Mouse (Mus musculus) heart, embryonic 11.5 days (tissue): ENCODE data around the gene Rai2. TPM values are rescaled to one million over a fixed set of nuclear protein-coding genes. Genes with fewer than 3 reads are reported as not detected.
"Not testable (repeated sequence)": the region's sequence is repeated elsewhere in the genome, so short reads cannot be mapped to it uniquely, and the experiment has no call there.

ENCODE experiments used
- ATAC-seq: fragments of 200-750 bp; cut with Nextera tagmentation; replicated peaks from 2 replicates; pipeline ENCODE4 v1.8.0; 2017; ENCODE audit warnings: moderate library complexity; ENCODE audit not compliant: insufficient number of reproducible peaks, low FRiP score, low TSS enrichment
- H3K27ac ChIP-seq: fragments of 300-500 bp; sonication (generic); 2 replicates; pipeline ENCODE4 v1.5.1; 2014; ENCODE audit warnings: mild to moderate bottlenecking, low read depth, low read length
- H3K27me3 ChIP-seq: fragments of 300-500 bp; sonication (generic); 2 replicates; pipeline ENCODE4 v1.6.1; 2014; ENCODE audit warnings: mild to moderate bottlenecking, low read length, mixed read lengths; ENCODE audit not compliant: control insufficient read depth, insufficient read depth
- H3K36me3 ChIP-seq: fragments of 300-500 bp; sonication (generic); 2 replicates; pipeline ENCODE4 v1.6.1; 2014; ENCODE audit warnings: mild to moderate bottlenecking, low read length, moderate library complexity, mixed read lengths; ENCODE audit not compliant: control insufficient read depth, insufficient read depth
- H3K4me1 ChIP-seq: fragments of 300-500 bp; sonication (generic); 2 replicates; pipeline ENCODE4 v1.6.1; 2014; ENCODE audit warnings: low read length; ENCODE audit not compliant: control insufficient read depth, insufficient read depth
- H3K4me2 ChIP-seq: fragments of 300-500 bp; sonication (generic); 2 replicates; pipeline ENCODE4 v1.6.1; 2014; ENCODE audit warnings: mild to moderate bottlenecking, moderate library complexity
- H3K4me3 ChIP-seq: fragments of 300-500 bp; sonication (generic); 2 replicates; pipeline ENCODE4 v1.5.1; 2014; ENCODE audit warnings: low read depth, low read length
- H3K9ac ChIP-seq: fragments of 300-500 bp; sonication (generic); 2 replicates; pipeline ENCODE4 v1.6.1; 2014; ENCODE audit warnings: mild to moderate bottlenecking, low read depth, low read length, moderate library complexity
- H3K9me3 ChIP-seq: fragments of 300-500 bp; sonication (generic); replicated peaks from 2 replicates; pipeline ENCODE4 v1.6.1; 2016; ENCODE audit warnings: low read length; ENCODE audit not compliant: control insufficient read depth
- WGBS: fragments of 180-500 bp; shearing (Covaris S2); extraction: QIAGEN DNeasy Blood & Tissue Kit; methylation state at CpG from one replicate; pipeline ENCODE4 v1.1.7; 2014; ENCODE audit not compliant: insufficient replicate concordance; 5-methylcytosine and 5-hydroxymethylcytosine counted together
- polyA plus RNA-seq: library from polyadenylated mRNA; unstranded; fragments of >200 nt; fragmentation: Nextera tagmentation; extraction: Ambion mirVana; gene quantifications from 2 replicates; pipeline ENCODE4 v1.2.1, GENCODE M21; 2014

The Rai2 gene
- polyA plus RNA-seq, 1 experiment from 2014 or later: 4.5 TPM

DNA sequence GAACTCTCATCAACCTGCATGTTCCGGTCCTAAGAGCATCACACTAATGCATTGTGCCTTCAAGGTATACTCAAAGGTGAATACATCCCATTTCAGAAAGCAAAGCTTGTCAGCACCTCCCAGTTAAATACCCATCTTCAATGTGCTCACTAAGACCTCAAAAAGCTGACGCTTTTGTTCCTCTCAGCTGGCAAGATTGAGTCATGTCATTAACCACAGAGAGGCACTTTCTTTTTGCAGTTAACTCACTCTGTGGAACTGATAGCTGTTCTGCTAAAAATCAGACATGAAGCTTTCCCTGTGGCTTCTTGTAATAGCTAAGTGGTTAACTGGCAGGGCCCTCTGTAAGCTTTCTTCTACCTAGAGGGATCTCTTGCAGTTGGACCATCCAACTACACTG is 36.6 kb downstream of the Rai2 start:
- 72% methylated on average over 2 of the region's 2 CpGs for WGBS
- Histone ChIP-seq H3K27me3 (0 out of 2 replicates have a peak, but pooled peaks cover 3% of the 10 kb centered on the region), H3K36me3 (no peaks in the 10 kb centered on the region), H3K27ac (no peak overlapping the region), H3K9ac (no peak overlapping the region), H3K4me2 (no peak overlapping the region), H3K9me3 (no peaks in the 10 kb centered on the region), H3K4me3 (no peak overlapping the region), H3K4me1 (no peaks in the 10 kb centered on the region)
- no peak for ATAC-seq

DNA sequence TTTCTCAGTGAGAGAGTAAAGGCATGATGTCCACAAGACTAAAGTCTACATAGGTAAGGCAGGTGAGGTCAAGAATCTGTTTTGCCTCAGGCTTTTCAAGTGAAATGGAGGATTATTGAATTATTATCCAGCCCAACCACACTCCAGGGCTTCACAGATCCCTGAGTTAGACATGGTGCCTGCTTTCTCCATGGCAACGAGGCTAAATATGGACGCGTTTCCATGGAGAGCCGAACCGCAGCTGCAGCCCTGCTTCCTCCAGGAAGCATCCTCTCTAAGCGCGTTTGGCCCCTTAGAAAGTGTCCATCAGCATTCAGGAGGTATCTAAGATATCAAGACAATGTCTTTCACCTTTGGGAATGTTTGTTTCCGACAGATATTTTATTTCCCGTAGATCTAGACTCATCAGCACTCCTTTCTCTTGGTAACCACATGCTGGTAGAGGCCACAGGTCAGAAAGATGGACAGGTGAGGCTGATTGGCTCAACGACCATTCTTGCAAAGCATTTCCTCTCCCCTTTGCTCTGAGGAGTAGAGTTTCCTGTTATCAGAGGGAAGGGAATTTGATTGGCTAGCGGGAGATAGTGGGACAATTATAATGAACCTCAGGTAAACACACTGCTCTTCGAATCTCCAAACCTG is 59.6 kb downstream of the Rai2 start:
- no peaks in the 10 kb centered on the region for H3K36me3 ChIP-seq
- H3K27ac ChIP-seq: no peak overlapping the region
- 69% methylated on average over 12 of the region's 12 CpGs for WGBS
- H3K9me3 ChIP-seq: no peaks in the 10 kb centered on the region
- H3K4me1 ChIP-seq: no peaks in the 10 kb centered on the region
- H3K27me3 ChIP-seq: no peaks in the 10 kb centered on the region
- H3K4me3 ChIP-seq: no peak overlapping the region
- ATAC-seq: no peak
- H3K4me2 ChIP-seq: no peak overlapping the region
- no peak overlapping the region for H3K9ac ChIP-seq

DNA sequence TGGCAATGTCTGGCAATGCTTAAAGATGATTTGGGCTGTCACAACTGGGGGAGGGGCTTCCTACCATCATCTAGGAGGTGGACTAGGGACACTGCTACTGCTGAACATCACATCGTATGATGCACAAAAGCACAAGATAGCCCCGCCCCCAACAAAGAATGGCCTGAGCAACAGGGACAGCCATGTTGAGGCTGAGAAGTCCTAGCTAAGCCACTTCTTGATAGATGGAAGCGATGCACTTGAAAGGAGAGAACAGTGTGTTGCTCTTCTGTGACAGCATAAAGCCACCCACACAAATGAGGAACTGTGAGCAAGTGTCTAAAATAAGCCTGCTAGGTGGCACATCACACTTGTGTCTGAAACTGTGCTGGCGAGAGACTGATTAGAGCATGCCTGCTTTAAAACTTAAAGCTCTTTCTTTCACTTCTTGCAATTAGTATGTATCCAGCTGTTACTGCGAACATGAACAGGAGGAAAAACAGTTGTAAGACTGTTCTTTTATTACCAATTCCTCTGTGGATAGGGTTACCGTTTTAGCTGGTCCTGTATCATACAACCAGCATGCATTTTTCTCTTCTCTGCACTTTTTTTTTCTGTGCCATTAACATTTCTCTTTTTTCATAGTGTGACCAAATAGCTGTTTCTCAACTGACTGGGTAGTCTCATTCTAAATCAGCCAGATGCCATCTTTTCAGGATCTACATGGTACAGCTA is 63.6 kb downstream of the Rai2 start:
- Histone ChIP-seq H3K4me3 (no peak overlapping the region), H3K27ac (no peak overlapping the region), H3K9me3 (no peaks in the 10 kb centered on the region), H3K27me3 (no peaks in the 10 kb centered on the region), H3K4me2 (no peak overlapping the region), H3K36me3 (no peaks in the 10 kb centered on the region), H3K4me1 (no peaks in the 10 kb centered on the region), H3K9ac (no peak overlapping the region)
- WGBS: 77% methylated on average over 6 of the region's 6 CpGs
- no peak for ATAC-seq

GRCm38 (mm10) chrX:161790182-161790581 is 73.3 kb downstream of the Rai2 start:
- no peak overlapping the region for H3K27ac ChIP-seq

GRCm38 (mm10) chrX:161826186-161826585 is 109.3 kb downstream of the Rai2 start:
- not testable (repeated sequence) for H3K36me3 ChIP-seq, H3K4me3 ChIP-seq, H3K27me3 ChIP-seq, H3K4me1 ChIP-seq, H3K27ac ChIP-seq, H3K9ac ChIP-seq, H3K4me2 ChIP-seq, ATAC-seq, H3K9me3 ChIP-seq
- 17% methylated on average over 2 of the region's 2 CpGs for WGBS

More at GRCm38 (mm10) chrX:161790182-161790581, 73.3 kb downstream of the Rai2 start:
- Histone ChIP-seq H3K27me3 (no peaks in the 10 kb centered on the region), H3K4me3 (no peak overlapping the region), H3K4me1 (no peaks in the 10 kb centered on the region), H3K4me2 (no peak overlapping the region), H3K9ac (no peak overlapping the region), H3K9me3 (no peaks in the 10 kb centered on the region), H3K36me3 (no peaks in the 10 kb centered on the region)
- WGBS: 22% methylated on average over 6 of the region's 6 CpGs
- no peak for ATAC-seq
